Mouse (Mus musculus): ENCODE results near the gene F2rl1. TPM values are rescaled to one million over a fixed set of nuclear protein-coding genes. Genes with fewer than 3 reads are reported as not detected.

Gene F2rl1
- total RNA-seq, 2 experiments from 2014 or later: 0.36 to 0.45 TPM

DNA sequence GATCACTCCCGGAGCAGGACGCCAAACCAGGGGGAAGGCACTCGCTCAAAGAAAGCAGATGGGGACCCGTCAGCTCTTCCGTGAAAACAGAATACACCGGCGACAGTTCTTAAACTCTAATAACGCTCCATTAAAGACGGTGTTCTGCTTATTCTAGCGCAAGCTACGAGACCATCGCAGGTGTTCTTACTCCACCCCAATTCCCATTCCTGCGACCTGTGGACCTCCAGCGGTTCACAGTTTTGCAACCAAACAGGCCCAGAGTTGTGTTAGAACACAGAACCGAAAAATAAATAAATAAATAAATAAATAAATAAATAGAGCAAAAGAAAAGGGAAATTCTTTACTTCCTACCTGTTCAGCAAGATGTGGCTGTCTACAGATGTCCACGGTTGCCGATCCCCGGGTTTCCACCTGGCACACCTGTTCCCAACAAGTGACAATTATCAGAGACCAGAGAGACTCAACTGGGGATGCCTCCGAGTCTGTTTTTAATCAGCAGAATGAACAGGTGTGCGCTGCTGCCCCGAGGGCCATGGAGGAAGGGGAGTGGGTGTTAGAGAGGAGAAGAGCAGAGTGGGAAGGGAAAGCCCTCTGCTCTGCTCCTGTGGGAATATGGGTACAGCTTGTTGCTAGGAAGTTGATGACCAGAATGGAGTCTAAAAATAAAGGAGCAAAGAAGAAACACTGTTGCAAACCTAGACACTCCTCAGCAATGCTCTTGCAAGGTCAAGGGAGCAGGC, 46.2 kb downstream of the F2rl1 start, which contains the start of gene S100z:
S100z (minus strand) TSS at position 51 of the 743 bp plus-strand sequence.
- Histone ChIP-seq H3K27ac (no peak within 1 kb of the TSS), H3K4me3 (no peak within 1 kb of the TSS)
- intact Hi-C loops (cut with DNase I): no loop called here
- DNase-seq: no peak
- TF ChIP-seq CTCF (IDR thresholded peaks at IDR 0.05): no peak

DNA sequence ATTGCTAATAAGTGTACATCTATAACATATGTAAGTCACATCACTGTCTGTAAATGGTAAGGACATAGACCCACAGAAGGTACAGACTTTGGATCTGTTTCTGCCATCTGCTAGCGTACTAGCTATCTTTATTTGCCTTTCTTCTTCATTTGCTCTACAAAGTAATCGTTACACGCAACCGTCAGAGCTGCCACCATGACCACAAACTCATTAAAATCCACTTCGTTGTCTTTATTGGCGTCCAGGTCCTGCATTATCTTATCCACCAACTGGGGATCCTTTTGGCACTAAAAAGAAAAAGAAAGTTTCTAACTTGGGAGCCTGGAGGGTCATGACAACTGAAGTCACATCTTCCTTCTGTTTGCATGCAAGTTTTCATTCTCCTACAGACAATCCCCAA, 47.9 kb downstream of the F2rl1 start:
- TF ChIP-seq CTCF (IDR thresholded peaks at IDR 0.05): no peak
- no peak overlapping the region for H3K27ac ChIP-seq
- H3K4me3 ChIP-seq: no peak overlapping the region
- intact Hi-C loops (cut with DNase I): no loop called here
- DNase-seq: no peak

DNA sequence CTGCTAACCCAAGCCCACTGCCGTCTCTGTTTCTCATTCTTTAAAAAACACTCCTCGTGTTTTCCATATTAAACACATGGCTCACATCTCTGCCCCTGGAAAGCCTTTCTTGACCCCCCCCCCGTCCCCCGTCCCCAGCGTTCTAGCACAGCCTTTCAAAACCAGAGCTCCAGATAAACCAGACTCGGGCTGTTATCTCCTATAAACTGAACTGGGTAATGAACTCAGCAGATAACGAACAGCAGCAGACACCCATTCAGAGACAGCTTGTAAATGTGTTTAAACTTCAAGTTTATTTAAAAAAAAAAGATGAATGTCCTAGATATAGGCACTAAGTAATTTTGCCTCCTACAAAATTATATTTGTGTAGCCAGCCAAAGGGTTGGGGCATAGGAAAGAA, 49.9 kb downstream of the F2rl1 start:
- intact Hi-C loops (cut with DNase I): no loop called here
- no peak overlapping the region for H3K4me3 ChIP-seq
- TF ChIP-seq CTCF (IDR thresholded peaks at IDR 0.05): no peak
- no peak overlapping the region for H3K27ac ChIP-seq
- DNase-seq: no peak

GRCm38 (mm10) chr13:95474294-95474693, 50.7 kb downstream of the F2rl1 start:
- intact Hi-C loops (cut with DNase I): no loop called here
- DNase-seq: no peak
- no peak overlapping the region for H3K27ac ChIP-seq

GRCm38 (mm10) chr13:95470970-95471369, 54.1 kb downstream of the F2rl1 start:
- TF ChIP-seq CTCF (IDR thresholded peaks at IDR 0.05): peak; percentile 28; the same call in 1 of the 2 replicates
- intact Hi-C loops (cut with DNase I): no loop called here
- no peak overlapping the region for H3K27ac ChIP-seq
- no peak for DNase-seq
- no peak overlapping the region for H3K4me3 ChIP-seq

More at GRCm38 (mm10) chr13:95474294-95474693, 50.7 kb downstream of the F2rl1 start:
- no peak overlapping the region for H3K4me3 ChIP-seq
- TF ChIP-seq CTCF (IDR thresholded peaks at IDR 0.05): no peak

Other genes starting within 250 kb of the F2rl1 start
- 1 to 10 TPM; 4.2 to 8.2 TPM for gene Zbed3, start 201.6 kb downstream of the F2rl1 start, total RNA-seq (2021)
- gene Aggf1, start 149.9 kb downstream of the F2rl1 start, total RNA-seq (2021): 10 to 100 TPM; 16.5 to 19.7 TPM
- not detected for gene Crhbp, start 80.3 kb downstream of the F2rl1 start, total RNA-seq (2021)
- not detected for gene S100z, start 46.5 kb downstream of the F2rl1 start, total RNA-seq (2021)
- 10 to 100 TPM in 1 of 2 experiments, 1 to 10 TPM in 1; 3.7 to 12.4 TPM for gene F2r, start 93.3 kb upstream of the F2rl1 start, total RNA-seq (2021)
- not detected for gene F2rl2, start 171.6 kb upstream of the F2rl1 start, total RNA-seq (2021)